Mouse (Mus musculus): ENCODE measurements around the gene Troap.

DNA sequence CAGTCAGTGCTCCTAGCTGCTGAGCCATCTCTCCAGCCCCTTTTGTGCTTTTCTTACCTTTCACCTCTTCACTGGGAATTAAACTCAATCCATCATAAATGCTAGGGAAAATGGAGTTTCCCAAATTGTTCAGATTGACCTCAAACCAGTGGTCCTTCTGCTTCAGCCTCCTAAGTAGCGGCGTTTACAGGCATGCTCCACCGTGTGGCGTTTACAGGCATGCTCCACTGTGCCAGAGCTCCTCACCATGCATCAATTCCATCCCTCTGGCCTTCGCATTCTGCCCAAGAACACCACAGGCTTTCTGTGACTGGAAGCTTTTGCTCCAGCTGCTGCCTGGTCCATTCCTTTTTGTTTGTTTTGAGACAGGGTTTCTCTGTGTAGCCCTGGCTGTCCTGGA is 47.3 kb upstream of the Troap start:
- TF ChIP-seq GATA1 (IDR thresholded peaks at IDR 0.05; ENCODE audit: borderline replicate concordance, low read length) = no peak
- TF ChIP-seq FLI1 (IDR thresholded peaks at IDR 0.05; ENCODE audit: low read length) = no peak

Measured in megakaryocyte, embryonic 14.5 days (primary cell).